Mouse (Mus musculus): ENCODE measurements at regions not wholly inside any gene's neighbourhood (a gene's known extent, or its start where the extent isn't known, plus 50 kb on each side); places are given as distances from the start of the nearest gene placed in this dataset.

DNA sequence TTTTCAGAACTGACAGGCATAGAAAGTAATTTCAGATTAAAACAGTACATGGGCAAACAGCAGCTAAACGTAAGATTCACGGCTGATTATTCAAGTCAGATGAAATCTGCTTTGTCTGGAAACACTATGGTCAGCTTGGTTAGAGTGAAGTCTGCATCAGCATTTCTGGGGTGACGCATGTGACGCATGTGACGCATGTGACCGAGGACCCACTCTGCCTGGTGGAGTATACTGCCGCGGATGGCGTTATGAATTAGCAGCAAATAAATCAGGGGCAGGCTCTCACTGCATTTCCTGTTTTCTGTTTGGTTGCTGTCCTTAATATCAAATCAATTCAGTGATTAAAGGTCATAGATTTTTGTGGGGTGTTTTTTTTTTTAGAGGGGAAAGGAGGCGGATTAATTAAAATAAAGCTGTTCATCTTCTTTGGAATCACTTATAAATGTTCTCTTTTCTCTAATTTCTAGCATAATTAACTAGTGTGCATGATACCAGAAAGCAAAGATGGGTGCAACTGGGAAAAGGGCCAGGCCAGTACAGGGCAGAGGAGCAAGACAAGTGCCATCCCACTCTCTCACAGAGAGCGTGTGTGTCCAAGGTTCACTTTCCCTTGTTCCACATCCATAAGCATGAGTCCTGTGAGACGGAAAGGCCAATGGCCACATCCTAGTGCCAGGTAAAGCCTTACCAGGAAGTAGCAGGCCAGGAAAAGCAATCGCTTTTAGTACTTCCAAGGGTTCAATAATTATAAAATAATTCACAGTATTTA, 285.7 kb upstream of the Smim15 start:
- TF ChIP-seq POLR2A (IDR thresholded peaks at IDR 0.05; ENCODE audit: extremely low read depth, insufficient read depth, low read length) (no peak), CTCF (IDR thresholded peaks at IDR 0.05; ENCODE audit: extremely low read depth, insufficient read depth, low read length) (no peak)

All from cortical plate, adult 2 months (tissue).